Mouse (Mus musculus) hindbrain, embryonic 15.5 days (tissue): ENCODE results near the gene Ern1. TPM values are rescaled to one million over a fixed set of nuclear protein-coding genes. Genes with fewer than 3 reads are reported as not detected.

Experiments used
- ATAC-seq: fragments of 200-750 bp; cut with Nextera tagmentation; 2 replicates; pipeline ENCODE4 v1.8.0; 2017; ENCODE audit warnings: low read depth, moderate number of reproducible peaks, moderate TSS enrichment; ENCODE audit not compliant: low FRiP score
- H3K27ac ChIP-seq: fragments of 300-500 bp; sonication (generic); replicated peaks from 2 replicates; pipeline ENCODE4 v1.5.1; 2015; ENCODE audit warnings: mild to moderate bottlenecking, inconsistent platforms
- H3K27me3 ChIP-seq: fragments of 300-500 bp; sonication (generic); 2 replicates; pipeline ENCODE4 v1.6.1; 2015; ENCODE audit warnings: control low read depth, inconsistent platforms
- H3K36me3 ChIP-seq: fragments of 300-500 bp; sonication (generic); 2 replicates; pipeline ENCODE4 v1.6.1; 2015; ENCODE audit warnings: control low read depth, inconsistent platforms
- H3K4me1 ChIP-seq: fragments of 300-500 bp; sonication (generic); replicated peaks from 2 replicates; pipeline ENCODE4 v1.6.1; 2015; ENCODE audit warnings: control low read depth, inconsistent platforms
- H3K4me2 ChIP-seq: fragments of 300-500 bp; sonication (generic); 2 replicates; pipeline ENCODE4 v1.6.1; 2015; ENCODE audit warnings: moderate library complexity, mild to moderate bottlenecking, inconsistent platforms
- H3K4me3 ChIP-seq: fragments of 300-500 bp; sonication (generic); 2 replicates; pipeline ENCODE4 v1.5.1; 2015; ENCODE audit warnings: mild to moderate bottlenecking, inconsistent platforms
- H3K9ac ChIP-seq: fragments of 300-500 bp; sonication (generic); 2 replicates; pipeline ENCODE4 v1.6.1; 2015; ENCODE audit warnings: inconsistent platforms
- H3K9me3 ChIP-seq: fragments of 300-500 bp; sonication (generic); 2 replicates; pipeline ENCODE4 v1.6.1; 2016; ENCODE audit warnings: control low read depth, inconsistent platforms
- WGBS: fragments of 180-500 bp; shearing (Covaris S2); methylation state at CpG from one replicate; pipeline ENCODE4 v1.1.7; 2015; 5-methylcytosine and 5-hydroxymethylcytosine counted together
- polyA plus RNA-seq: library from polyadenylated mRNA; unstranded; fragments of >200 nt; fragmentation: Nextera tagmentation; extraction: Ambion mirVana; gene quantifications from 2 replicates; pipeline ENCODE4 v1.2.1, GENCODE M21; 2015

The Ern1 gene
- polyA plus RNA-seq, 1 experiment from 2014 or later, result 5.0 TPM

DNA sequence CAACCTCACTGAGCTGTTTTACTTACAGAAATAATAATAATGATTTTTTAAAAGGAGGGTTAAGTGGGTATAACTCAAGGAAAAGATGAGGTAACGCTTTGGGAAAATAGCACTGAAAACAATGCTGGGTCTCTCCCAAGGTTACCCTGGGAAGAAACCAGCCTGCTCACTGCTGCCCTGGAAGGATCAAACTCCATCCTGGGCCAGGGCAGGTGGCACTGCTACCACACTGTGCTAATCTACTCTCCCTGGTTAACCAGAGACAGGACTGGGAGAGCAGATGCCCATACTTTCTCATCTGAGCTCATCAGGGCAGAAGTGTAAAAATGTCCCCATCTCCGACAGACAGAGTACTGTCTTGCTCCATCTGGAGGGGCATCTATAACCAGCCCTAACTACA lies 47.3 kb downstream of the Ern1 start:
- H3K4me1 ChIP-seq, result no peaks in the 10 kb centered on the region
- H3K9me3 ChIP-seq, result no peaks in the 10 kb centered on the region
- no peaks in the 10 kb centered on the region for H3K36me3 ChIP-seq
- H3K27me3 ChIP-seq, result no peaks in the 10 kb centered on the region
- H3K4me3 ChIP-seq, result no peak overlapping the region
- H3K4me2 ChIP-seq, result no peak overlapping the region
- no peak overlapping the region for H3K27ac ChIP-seq
- ATAC-seq, result no peak
- WGBS, result 98% methylated on average over 2 of the region's 2 CpGs
- H3K9ac ChIP-seq, result no peak overlapping the region

GRCm38 (mm10) chr11:106439355-106439754 lies 48.3 kb downstream of the Ern1 start:
- WGBS, result 91% methylated on average over 3 of the region's 3 CpGs
- H3K4me3 ChIP-seq, result no peak overlapping the region
- H3K4me1 ChIP-seq, result no peaks in the 10 kb centered on the region
- ATAC-seq, result no peak
- H3K4me2 ChIP-seq, result no peak overlapping the region
- no peaks in the 10 kb centered on the region for H3K9me3 ChIP-seq
- no peaks in the 10 kb centered on the region for H3K36me3 ChIP-seq
- H3K27me3 ChIP-seq, result no peaks in the 10 kb centered on the region
- no peak overlapping the region for H3K27ac ChIP-seq
- H3K9ac ChIP-seq, result no peak overlapping the region

DNA sequence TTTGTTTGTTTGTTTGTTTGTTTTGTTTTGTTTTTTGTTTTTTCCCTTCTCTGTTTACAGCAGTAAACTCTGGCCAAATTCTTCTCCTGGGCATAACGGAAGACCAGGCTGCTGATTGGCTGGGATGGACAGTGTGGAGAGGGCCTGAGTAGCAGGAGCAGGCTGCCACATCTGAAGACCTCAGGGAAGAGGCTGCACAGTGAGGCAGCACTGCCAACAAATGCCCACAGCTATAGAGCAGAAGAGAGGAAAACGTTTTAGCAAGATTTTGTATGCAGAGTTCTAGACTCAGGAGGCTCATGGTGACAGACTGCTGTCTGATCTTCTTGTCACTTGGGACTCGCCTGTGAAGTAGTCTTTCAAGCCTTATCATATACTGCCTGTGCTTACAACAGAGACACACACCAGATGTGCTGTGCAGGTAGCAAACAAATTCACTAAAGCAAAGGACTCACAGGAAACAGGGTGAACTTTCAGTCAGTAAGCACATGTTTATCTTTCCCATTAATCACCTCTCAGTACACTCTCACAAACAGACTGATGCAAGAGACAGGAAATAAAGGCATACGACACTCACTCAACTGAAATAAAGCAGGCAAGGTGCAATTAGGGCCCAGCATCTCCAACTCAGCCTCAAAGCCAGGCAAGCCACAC lies 49.0 kb downstream of the Ern1 start:
- H3K27me3 ChIP-seq, result no peaks in the 10 kb centered on the region
- no peak overlapping the region for H3K27ac ChIP-seq
- no peaks in the 10 kb centered on the region for H3K36me3 ChIP-seq
- no peaks in the 10 kb centered on the region for H3K4me1 ChIP-seq
- H3K9me3 ChIP-seq, result no peaks in the 10 kb centered on the region
- no peak for ATAC-seq
- H3K4me2 ChIP-seq, result no peak overlapping the region
- 70% methylated on average over 4 of the region's 4 CpGs for WGBS
- H3K4me3 ChIP-seq, result no peak overlapping the region
- no peak overlapping the region for H3K9ac ChIP-seq

DNA sequence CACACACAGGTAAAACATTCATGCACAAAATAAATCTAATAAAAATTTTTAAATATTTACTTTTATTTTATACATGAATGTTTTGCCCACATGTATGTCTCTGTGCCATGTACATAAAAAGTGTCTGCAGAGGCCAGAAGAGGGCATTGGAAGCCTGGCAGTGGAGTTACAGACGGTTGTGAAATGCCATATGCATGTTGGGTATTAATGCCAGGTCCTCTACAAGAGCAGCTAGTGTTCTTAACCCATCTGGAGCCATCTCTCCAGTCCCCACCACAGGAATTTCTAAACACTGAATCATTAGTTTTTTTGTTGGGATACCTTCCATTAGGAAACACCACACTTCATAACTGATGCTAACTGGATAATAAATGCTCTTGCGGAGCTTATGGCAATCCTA lies 50.1 kb downstream of the Ern1 start:
- H3K4me3 ChIP-seq, result no peak overlapping the region
- no peak for ATAC-seq
- no peaks in the 10 kb centered on the region for H3K27me3 ChIP-seq
- no peaks in the 10 kb centered on the region for H3K36me3 ChIP-seq
- no peaks in the 10 kb centered on the region for H3K4me1 ChIP-seq
- H3K9me3 ChIP-seq, result no peaks in the 10 kb centered on the region
- no peak overlapping the region for H3K4me2 ChIP-seq
- H3K9ac ChIP-seq, result no peak overlapping the region
- WGBS, result 83% methylated on average over 2 of the region's 2 CpGs
- H3K27ac ChIP-seq, result no peak overlapping the region

DNA sequence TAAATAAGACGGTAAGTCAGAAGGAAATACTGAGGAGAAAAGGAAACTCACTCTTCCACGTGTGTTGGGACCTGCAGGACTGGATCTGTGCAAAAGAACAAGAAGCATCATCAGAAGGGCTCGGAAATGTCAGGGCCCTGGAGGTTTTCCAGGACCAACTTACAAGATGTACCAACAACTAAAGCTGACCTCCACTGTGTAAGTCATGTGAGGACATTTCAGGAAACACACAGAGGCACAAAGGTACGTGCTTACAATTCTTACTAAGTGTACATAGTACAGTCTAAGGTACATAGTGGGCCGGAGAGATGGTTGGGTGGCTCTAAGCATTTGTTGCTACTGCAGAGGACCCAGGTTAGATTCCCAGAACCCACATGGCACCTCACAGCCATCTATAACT lies 50.6 kb downstream of the Ern1 start:
- Histone ChIP-seq H3K4me2 (no peak overlapping the region), H3K9ac (no peak overlapping the region), H3K9me3 (no peaks in the 10 kb centered on the region), H3K27me3 (no peaks in the 10 kb centered on the region), H3K36me3 (no peaks in the 10 kb centered on the region), H3K4me1 (no peaks in the 10 kb centered on the region), H3K27ac (no peak overlapping the region), H3K4me3 (no peak overlapping the region)
- ATAC-seq, result no peak
- 91% methylated on average over 5 of the region's 5 CpGs for WGBS

DNA sequence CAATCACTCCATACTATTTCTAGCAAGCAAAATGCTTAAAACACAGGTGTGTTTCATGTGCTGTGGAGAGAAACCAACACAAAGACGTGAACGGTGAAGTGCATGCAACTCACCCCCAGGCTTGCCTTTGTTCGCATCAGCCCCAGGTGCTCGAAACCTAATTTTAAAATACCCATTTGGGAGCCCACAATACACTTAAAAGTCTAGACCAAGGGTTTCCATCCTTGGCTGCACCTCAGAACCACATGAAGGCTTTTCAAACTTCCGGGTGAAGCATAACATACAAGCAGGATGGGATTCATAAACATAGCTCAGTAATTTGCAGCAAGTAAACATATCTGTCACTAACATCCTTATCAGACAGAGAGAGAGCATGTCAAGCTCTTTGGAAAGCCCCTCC lies 57.3 kb downstream of the Ern1 start:
- ATAC-seq, result no peak
- Histone ChIP-seq H3K36me3 (peaks cover 7% of the 10 kb centered on the region; the same call in 1 of the 2 replicates), H3K27me3 (no peaks in the 10 kb centered on the region), H3K9me3 (no peaks in the 10 kb centered on the region), H3K4me3 (no peak overlapping the region), H3K9ac (no peak overlapping the region), H3K4me2 (no peak overlapping the region), H3K4me1 (no peaks in the 10 kb centered on the region), H3K27ac (no peak overlapping the region)
- WGBS, result 91% methylated on average over 5 of the region's 5 CpGs

DNA sequence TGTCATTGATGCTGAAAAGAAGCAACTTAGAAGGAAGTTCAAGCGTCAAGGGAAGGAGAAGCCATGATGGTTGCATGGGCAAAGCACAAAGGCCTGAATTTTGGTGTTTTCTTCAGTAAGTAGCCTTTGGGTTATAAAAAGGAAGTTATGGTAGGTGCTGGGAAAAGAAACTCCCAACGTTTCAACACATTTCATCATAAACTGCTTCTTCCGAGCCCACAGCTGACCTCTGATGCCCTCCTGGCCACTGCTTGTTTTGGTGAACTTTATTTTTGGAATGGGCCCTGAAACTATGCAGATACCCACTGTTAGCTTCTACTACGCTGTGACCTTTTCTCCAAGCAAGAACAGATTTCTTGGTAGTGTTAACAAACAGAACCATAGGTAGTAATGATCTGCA lies 58.0 kb downstream of the Ern1 start:
- no peak for ATAC-seq
- 83% methylated on average over 4 of the region's 4 CpGs for WGBS

DNA sequence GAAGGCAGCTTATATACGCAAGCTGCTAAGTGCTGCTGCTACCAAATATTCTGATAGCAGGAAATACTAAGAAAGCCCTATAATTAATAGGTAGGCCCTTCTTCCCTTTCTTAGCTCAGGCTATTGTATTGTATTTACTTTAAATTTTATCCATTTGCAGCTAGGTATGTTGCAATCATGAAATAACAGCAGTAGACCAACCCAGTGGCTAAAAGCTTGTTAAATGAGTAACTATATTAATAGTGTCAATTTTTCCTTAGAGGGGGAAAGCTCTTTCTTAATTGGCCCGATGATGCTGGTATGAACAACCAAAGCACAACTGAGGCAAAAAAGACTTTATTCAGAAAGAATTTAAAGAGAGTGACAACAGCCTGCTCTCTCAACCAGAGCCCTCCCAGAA lies 59.1 kb downstream of the Ern1 start:
- no peak overlapping the region for H3K9ac ChIP-seq
- no peaks in the 10 kb centered on the region for H3K27me3 ChIP-seq
- H3K4me1 ChIP-seq, result no peaks in the 10 kb centered on the region
- peaks cover 7% of the 10 kb centered on the region; the same call in 1 of the 2 replicates for H3K36me3 ChIP-seq
- H3K4me2 ChIP-seq, result no peak overlapping the region
- no peak overlapping the region for H3K27ac ChIP-seq
- no peak overlapping the region for H3K4me3 ChIP-seq
- no peaks in the 10 kb centered on the region for H3K9me3 ChIP-seq
- ATAC-seq, result no peak
- 97% methylated on average over 2 of the region's 2 CpGs for WGBS

More for the DNA sequence above, 58.0 kb downstream of the Ern1 start:
- H3K9me3 ChIP-seq, result no peaks in the 10 kb centered on the region
- H3K9ac ChIP-seq, result no peak overlapping the region
- H3K27me3 ChIP-seq, result no peaks in the 10 kb centered on the region
- no peak overlapping the region for H3K27ac ChIP-seq
- no peak overlapping the region for H3K4me2 ChIP-seq
- H3K4me1 ChIP-seq, result no peaks in the 10 kb centered on the region
- no peak overlapping the region for H3K4me3 ChIP-seq
- peaks cover 7% of the 10 kb centered on the region; the same call in 1 of the 2 replicates for H3K36me3 ChIP-seq

DNA sequence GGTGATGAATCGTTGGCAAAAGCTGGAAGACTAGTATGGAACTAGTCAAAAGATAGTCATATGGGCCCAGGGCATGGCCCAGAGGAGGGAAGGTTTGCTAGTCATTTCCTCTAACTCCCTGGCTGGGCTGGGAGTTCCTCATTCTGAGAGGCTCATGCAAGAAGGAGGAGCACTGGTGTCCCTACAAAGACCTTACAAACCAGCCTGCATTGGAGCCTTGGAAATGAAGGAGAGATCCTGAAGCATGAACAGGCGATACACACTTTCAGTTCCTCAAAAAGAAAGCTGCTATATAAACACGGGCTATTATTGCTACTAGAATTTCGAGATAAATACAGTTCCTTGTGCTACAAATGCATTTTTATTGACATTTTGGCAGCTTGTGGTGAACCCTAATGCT lies 59.5 kb downstream of the Ern1 start:
- Histone ChIP-seq H3K4me2 (no peak overlapping the region), H3K4me1 (no peaks in the 10 kb centered on the region), H3K9me3 (no peaks in the 10 kb centered on the region), H3K36me3 (peaks cover 10% of the 10 kb centered on the region; the same call in 1 of the 2 replicates), H3K27ac (no peak overlapping the region), H3K9ac (no peak overlapping the region), H3K27me3 (no peaks in the 10 kb centered on the region), H3K4me3 (no peak overlapping the region)
- 90% methylated on average over 4 of the region's 4 CpGs for WGBS
- ATAC-seq, result no peak

DNA sequence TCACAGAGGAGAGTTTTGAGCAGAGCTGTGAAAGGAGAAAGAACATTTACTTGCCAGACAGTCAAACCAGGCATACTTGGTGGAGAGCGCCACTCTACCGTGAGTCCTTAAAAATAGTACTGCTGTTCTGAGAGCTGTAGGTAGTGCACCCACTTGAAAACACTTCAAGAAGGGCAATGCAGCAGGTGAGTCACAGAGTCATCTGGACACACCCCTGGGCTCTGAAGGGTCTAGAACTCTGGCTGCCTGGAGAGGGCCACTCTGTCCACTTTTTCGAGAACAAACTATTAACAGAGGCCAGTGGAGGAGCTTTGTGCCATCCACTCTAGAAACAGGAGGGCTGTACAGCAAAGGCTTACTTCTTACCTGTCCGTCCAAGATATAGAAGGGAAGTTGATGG lies 61.2 kb downstream of the Ern1 start:
- H3K36me3 ChIP-seq, result peaks cover 10% of the 10 kb centered on the region; the same call in 1 of the 2 replicates
- no peaks in the 10 kb centered on the region for H3K27me3 ChIP-seq
- H3K9ac ChIP-seq, result no peak overlapping the region
- no peak overlapping the region for H3K4me3 ChIP-seq
- 94% methylated on average over 4 of the region's 4 CpGs for WGBS
- ATAC-seq, result no peak
- H3K9me3 ChIP-seq, result no peaks in the 10 kb centered on the region
- H3K4me1 ChIP-seq, result no peaks in the 10 kb centered on the region
- H3K27ac ChIP-seq, result no peak overlapping the region
- H3K4me2 ChIP-seq, result no peak overlapping the region

GRCm38 (mm10) chr11:106425201-106425600 lies 62.5 kb downstream of the Ern1 start:
- Histone ChIP-seq H3K27ac (no peak overlapping the region), H3K4me3 (no peak overlapping the region), H3K9me3 (no peaks in the 10 kb centered on the region), H3K36me3 (peaks cover 10% of the 10 kb centered on the region; the same call in 1 of the 2 replicates), H3K4me1 (no peaks in the 10 kb centered on the region), H3K4me2 (no peak overlapping the region), H3K9ac (no peak overlapping the region), H3K27me3 (no peaks in the 10 kb centered on the region)
- 92% methylated on average over 5 of the region's 5 CpGs for WGBS
- no peak for ATAC-seq

- no peaks in the 10 kb centered on the region for H3K9me3 ChIP-seq
- H3K9ac ChIP-seq, result no peak overlapping the region
- no peaks in the 10 kb centered on the region for H3K4me1 ChIP-seq
- ATAC-seq, result no peak
- H3K27me3 ChIP-seq, result no peaks in the 10 kb centered on the region
- 84% methylated on average over 9 of the region's 9 CpGs for WGBS
- no peak overlapping the region for H3K4me3 ChIP-seq
- no peak overlapping the region for H3K27ac ChIP-seq
- no peak overlapping the region for H3K4me2 ChIP-seq
- H3K36me3 ChIP-seq, result peaks cover 2% of the 10 kb centered on the region; the same call in 1 of the 2 replicates
These were observed 68.2 kb downstream of the Ern1 start for GRCm38 (mm10) chr11:106419262-106420102.
